Mouse (Mus musculus) forebrain, embryonic 15.5 days (tissue): ENCODE data around the gene Ptchd1. TPM values are rescaled to one million over a fixed set of nuclear protein-coding genes. Genes with fewer than 3 reads are reported as not detected.

Experiments used
- ATAC-seq: fragments of 200-750 bp; cut with Nextera tagmentation; replicated peaks from 2 replicates; pipeline ENCODE4 v1.8.0; 2017; ENCODE audit warnings: mild to moderate bottlenecking, moderate TSS enrichment, moderate library complexity
- H3K27ac ChIP-seq: fragments of 300-500 bp; sonication (generic); replicated peaks from 2 replicates; pipeline ENCODE4 v1.5.1; 2015; ENCODE audit warnings: mild to moderate bottlenecking, inconsistent platforms
- H3K27me3 ChIP-seq: fragments of 300-500 bp; sonication (generic); 2 replicates; pipeline ENCODE4 v1.6.1; 2015; ENCODE audit warnings: inconsistent platforms
- H3K36me3 ChIP-seq: fragments of 300-500 bp; sonication (generic); 2 replicates; pipeline ENCODE4 v1.6.1; 2015; ENCODE audit warnings: mild to moderate bottlenecking, inconsistent platforms
- H3K4me1 ChIP-seq: fragments of 300-500 bp; sonication (generic); 2 replicates; pipeline ENCODE4 v1.6.1; 2015; ENCODE audit warnings: inconsistent platforms
- H3K4me2 ChIP-seq: fragments of 300-500 bp; sonication (generic); replicated peaks from 2 replicates; pipeline ENCODE4 v1.6.1; 2015; ENCODE audit warnings: mild to moderate bottlenecking, inconsistent platforms
- H3K4me3 ChIP-seq: fragments of 300-500 bp; sonication (generic); 2 replicates; pipeline ENCODE4 v1.5.1; 2015; ENCODE audit warnings: mild to moderate bottlenecking, inconsistent platforms
- H3K9ac ChIP-seq: fragments of 300-500 bp; sonication (generic); replicated peaks from 2 replicates; pipeline ENCODE4 v1.6.1; 2015; ENCODE audit warnings: mild to moderate bottlenecking, inconsistent platforms
- H3K9me3 ChIP-seq: fragments of 300-500 bp; sonication (generic); 2 replicates; pipeline ENCODE4 v1.6.1; 2016; ENCODE audit warnings: inconsistent platforms
- WGBS: fragments of 180-500 bp; shearing (Covaris S2); methylation state at CpG from one replicate; pipeline ENCODE4 v1.1.7; 2015; ENCODE audit warnings: mixed read lengths; 5-methylcytosine and 5-hydroxymethylcytosine counted together
- polyA plus RNA-seq: library from polyadenylated mRNA; unstranded; fragments of >200 nt; fragmentation: Nextera tagmentation; extraction: Ambion mirVana; gene quantifications from 2 replicates; pipeline ENCODE4 v1.2.1, GENCODE M21; 2015

The Ptchd1 gene
- polyA plus RNA-seq, 1 experiment from 2014 or later: 2.9 TPM

GRCm38 (mm10) chrX:155592467-155592866 is 31.1 kb downstream of the Ptchd1 start:
- no peak overlapping the region for H3K27ac ChIP-seq
- no peaks in the 10 kb centered on the region for H3K27me3 ChIP-seq
- H3K4me1 ChIP-seq: no peaks in the 10 kb centered on the region
- H3K4me3 ChIP-seq: no peak overlapping the region
- no peaks in the 10 kb centered on the region for H3K36me3 ChIP-seq
- WGBS: 68% methylated on average over 2 of the region's 2 CpGs
- H3K4me2 ChIP-seq: no peak overlapping the region
- H3K9ac ChIP-seq: no peak overlapping the region
- no peaks in the 10 kb centered on the region for H3K9me3 ChIP-seq
- ATAC-seq: no peak

- WGBS: 75% methylated on average over 3 of the region's 3 CpGs
- no peaks in the 10 kb centered on the region for H3K36me3 ChIP-seq
- H3K9me3 ChIP-seq: no peaks in the 10 kb centered on the region
- ATAC-seq: no peak
- H3K4me2 ChIP-seq: no peak overlapping the region
- no peaks in the 10 kb centered on the region for H3K27me3 ChIP-seq
- no peak overlapping the region for H3K9ac ChIP-seq
- no peak overlapping the region for H3K27ac ChIP-seq
- H3K4me1 ChIP-seq: no peaks in the 10 kb centered on the region
- H3K4me3 ChIP-seq: no peak overlapping the region
Observed at GRCm38 (mm10) chrX:155591490-155591889, 32.1 kb downstream of the Ptchd1 start.

- no peaks in the 10 kb centered on the region for H3K36me3 ChIP-seq
- H3K4me2 ChIP-seq: no peak overlapping the region
- H3K9ac ChIP-seq: no peak overlapping the region
- H3K4me3 ChIP-seq: no peak overlapping the region
- no peak overlapping the region for H3K27ac ChIP-seq
- no peak for ATAC-seq
- no peaks in the 10 kb centered on the region for H3K27me3 ChIP-seq
- H3K4me1 ChIP-seq: no peaks in the 10 kb centered on the region
- H3K9me3 ChIP-seq: no peaks in the 10 kb centered on the region
- 74% methylated on average over 2 of the region's 2 CpGs for WGBS
Observed at GRCm38 (mm10) chrX:155584586-155584985, 39.0 kb downstream of the Ptchd1 start.

- Histone ChIP-seq H3K9ac (no peak overlapping the region), H3K4me3 (no peak overlapping the region), H3K4me1 (no peaks in the 10 kb centered on the region), H3K36me3 (no peaks in the 10 kb centered on the region), H3K4me2 (no peak overlapping the region), H3K9me3 (no peaks in the 10 kb centered on the region), H3K27me3 (no peaks in the 10 kb centered on the region), H3K27ac (no peak overlapping the region)
- ATAC-seq: no peak
Observed at GRCm38 (mm10) chrX:155579791-155580190, 43.8 kb downstream of the Ptchd1 start.

- Histone ChIP-seq H3K4me3 (no peak overlapping the region), H3K4me1 (no peaks in the 10 kb centered on the region), H3K27me3 (no peaks in the 10 kb centered on the region), H3K9ac (no peak overlapping the region), H3K9me3 (no peaks in the 10 kb centered on the region), H3K27ac (no peak overlapping the region), H3K4me2 (no peak overlapping the region), H3K36me3 (no peaks in the 10 kb centered on the region)
- no peak for ATAC-seq
Observed at GRCm38 (mm10) chrX:155572396-155572795, 51.2 kb downstream of the Ptchd1 start.

- Histone ChIP-seq H3K9me3 (no peaks in the 10 kb centered on the region), H3K27ac (no peak overlapping the region), H3K4me2 (no peak overlapping the region), H3K4me3 (no peak overlapping the region), H3K4me1 (no peaks in the 10 kb centered on the region), H3K9ac (no peak overlapping the region), H3K36me3 (no peaks in the 10 kb centered on the region), H3K27me3 (no peaks in the 10 kb centered on the region)
- no peak for ATAC-seq
Observed at GRCm38 (mm10) chrX:155543780-155544179, 79.8 kb downstream of the Ptchd1 start.

Other genes with a start within 250 kb of the Ptchd1 start
- not detected in 2 replicates for gene Gm15155, start 927 bp upstream of the Ptchd1 start, polyA plus RNA-seq